Mouse (Mus musculus): Measurements from ENCODE around the gene Nupl1. TPM values are rescaled to one million over a fixed set of nuclear protein-coding genes. Genes with fewer than 3 reads are reported as not detected.

The Nupl1 gene
- polyA plus RNA-seq, 1 experiment, result not detected

GRCm38 (mm10) chr14:60250879-60251278, 352 bp downstream of the Nupl1 start:
- peaks cover 9% of the 10 kb centered on the region for H3K4me1 ChIP-seq (ENCODE audit: control insufficient read depth, insufficient read depth, low read length)
- peak overlapping the region; percentile 59 for H3K27ac ChIP-seq (ENCODE audit: insufficient read depth, low read depth, low read length)
- TF ChIP-seq POLR2A (IDR thresholded peaks at IDR 0.05; ENCODE audit: borderline replicate concordance, low read depth, low read length), result no peak
- TF ChIP-seq CTCF (IDR thresholded peaks at IDR 0.05; ENCODE audit: low read depth, low read length), result no peak
- H3K4me3 ChIP-seq (ENCODE audit: insufficient read depth, low read length), result peak overlapping the region; percentile 95

DNA sequence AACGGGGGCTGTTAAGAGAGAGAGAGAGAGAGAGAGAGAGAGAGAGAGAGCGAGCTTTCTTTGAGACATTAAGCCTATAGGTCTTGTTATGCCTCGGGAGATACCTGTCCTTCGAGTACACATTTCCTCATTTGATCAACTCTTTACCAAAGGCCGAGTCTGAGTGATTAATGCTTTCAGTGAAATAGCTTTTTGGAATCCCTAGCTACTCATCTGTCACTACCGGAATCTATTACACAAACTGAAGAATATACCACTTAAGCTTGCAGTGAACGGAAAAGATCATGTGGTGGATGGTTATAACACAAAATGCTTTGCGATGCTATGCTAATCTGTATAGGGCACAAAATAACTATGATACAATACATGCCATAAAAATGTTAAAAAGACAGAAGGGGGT, 865 bp downstream of the Nupl1 start:
- Histone ChIP-seq H3K27ac (ENCODE audit: insufficient read depth, low read depth, low read length) (no peak overlapping the region), H3K4me1 (ENCODE audit: control insufficient read depth, insufficient read depth, low read length) (peaks cover 9% of the 10 kb centered on the region), H3K4me3 (ENCODE audit: insufficient read depth, low read length) (peak overlapping the region; percentile 95)
- TF ChIP-seq POLR2A (IDR thresholded peaks at IDR 0.05; ENCODE audit: borderline replicate concordance, low read depth, low read length) (no peak), CTCF (IDR thresholded peaks at IDR 0.05; ENCODE audit: low read depth, low read length) (no peak)

- Histone ChIP-seq H3K4me1 (ENCODE audit: control insufficient read depth, insufficient read depth, low read length) (no peaks in the 10 kb centered on the region), H3K27ac (ENCODE audit: insufficient read depth, low read depth, low read length) (no peak overlapping the region), H3K4me3 (ENCODE audit: insufficient read depth, low read length) (no peak overlapping the region)
- TF ChIP-seq CTCF (IDR thresholded peaks at IDR 0.05; ENCODE audit: low read depth, low read length) (no peak), POLR2A (IDR thresholded peaks at IDR 0.05; ENCODE audit: borderline replicate concordance, low read depth, low read length) (no peak)
Observed at GRCm38 (mm10) chr14:60238551-60238950, 12.7 kb downstream of the Nupl1 start.

DNA sequence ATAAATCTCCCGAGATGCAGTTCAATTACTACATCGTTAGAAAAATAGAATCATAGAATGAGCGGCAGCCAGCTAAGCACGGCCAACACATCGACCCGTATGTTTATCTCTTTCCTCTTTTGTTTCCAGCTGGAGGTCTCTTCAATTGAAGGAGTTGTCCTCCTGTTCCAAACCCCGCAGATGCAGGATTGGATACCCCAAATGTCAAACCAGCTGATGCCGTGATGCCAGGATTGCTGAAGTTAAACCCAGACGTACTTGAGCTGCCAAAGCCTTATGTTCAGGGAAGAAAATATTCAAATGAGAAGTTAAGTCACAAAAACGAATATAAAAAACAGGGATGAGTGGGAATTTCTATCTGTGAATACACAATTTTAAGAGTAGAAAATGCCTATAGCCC, 31.3 kb downstream of the Nupl1 start:
- no peak overlapping the region for H3K27ac ChIP-seq (ENCODE audit: insufficient read depth, low read depth, low read length)
- no peaks in the 10 kb centered on the region; the same call in 1 of the 2 replicates for H3K4me1 ChIP-seq (ENCODE audit: control insufficient read depth, insufficient read depth, low read length)
- H3K4me3 ChIP-seq (ENCODE audit: insufficient read depth, low read length), result no peak overlapping the region
- no peak for TF ChIP-seq POLR2A (IDR thresholded peaks at IDR 0.05; ENCODE audit: borderline replicate concordance, low read depth, low read length)
- no peak for TF ChIP-seq CTCF (IDR thresholded peaks at IDR 0.05; ENCODE audit: low read depth, low read length)

- Histone ChIP-seq H3K4me1 (ENCODE audit: control insufficient read depth, insufficient read depth, low read length) (no peaks in the 10 kb centered on the region), H3K27ac (ENCODE audit: insufficient read depth, low read depth, low read length) (no peak overlapping the region), H3K4me3 (ENCODE audit: insufficient read depth, low read length) (no peak overlapping the region)
- TF ChIP-seq CTCF (IDR thresholded peaks at IDR 0.05; ENCODE audit: low read depth, low read length) (no peak), POLR2A (IDR thresholded peaks at IDR 0.05; ENCODE audit: borderline replicate concordance, low read depth, low read length) (no peak)
Observed at GRCm38 (mm10) chr14:60217616-60218015, 33.6 kb downstream of the Nupl1 start.

- Histone ChIP-seq H3K4me1 (ENCODE audit: control insufficient read depth, insufficient read depth, low read length) (no peaks in the 10 kb centered on the region), H3K4me3 (ENCODE audit: insufficient read depth, low read length) (no peak overlapping the region), H3K27ac (ENCODE audit: insufficient read depth, low read depth, low read length) (no peak overlapping the region)
- TF ChIP-seq POLR2A (IDR thresholded peaks at IDR 0.05; ENCODE audit: borderline replicate concordance, low read depth, low read length), result no peak
- TF ChIP-seq CTCF (IDR thresholded peaks at IDR 0.05; ENCODE audit: low read depth, low read length), result no peak
Observed at GRCm38 (mm10) chr14:60216125-60216524, 35.1 kb downstream of the Nupl1 start.

GRCm38 (mm10) chr14:60215000-60215399, 36.2 kb downstream of the Nupl1 start:
- Histone ChIP-seq H3K4me1 (ENCODE audit: control insufficient read depth, insufficient read depth, low read length) (no peaks in the 10 kb centered on the region), H3K4me3 (ENCODE audit: insufficient read depth, low read length) (no peak overlapping the region), H3K27ac (ENCODE audit: insufficient read depth, low read depth, low read length) (no peak overlapping the region)
- no peak for TF ChIP-seq POLR2A (IDR thresholded peaks at IDR 0.05; ENCODE audit: borderline replicate concordance, low read depth, low read length)

- Histone ChIP-seq H3K4me3 (ENCODE audit: insufficient read depth, low read length) (no peak overlapping the region), H3K4me1 (ENCODE audit: control insufficient read depth, insufficient read depth, low read length) (no peaks in the 10 kb centered on the region), H3K27ac (ENCODE audit: insufficient read depth, low read depth, low read length) (no peak overlapping the region)
- no peak for TF ChIP-seq POLR2A (IDR thresholded peaks at IDR 0.05; ENCODE audit: borderline replicate concordance, low read depth, low read length)
- TF ChIP-seq CTCF (IDR thresholded peaks at IDR 0.05; ENCODE audit: low read depth, low read length), result no peak
Observed at GRCm38 (mm10) chr14:60214040-60214439, 37.2 kb downstream of the Nupl1 start.

DNA sequence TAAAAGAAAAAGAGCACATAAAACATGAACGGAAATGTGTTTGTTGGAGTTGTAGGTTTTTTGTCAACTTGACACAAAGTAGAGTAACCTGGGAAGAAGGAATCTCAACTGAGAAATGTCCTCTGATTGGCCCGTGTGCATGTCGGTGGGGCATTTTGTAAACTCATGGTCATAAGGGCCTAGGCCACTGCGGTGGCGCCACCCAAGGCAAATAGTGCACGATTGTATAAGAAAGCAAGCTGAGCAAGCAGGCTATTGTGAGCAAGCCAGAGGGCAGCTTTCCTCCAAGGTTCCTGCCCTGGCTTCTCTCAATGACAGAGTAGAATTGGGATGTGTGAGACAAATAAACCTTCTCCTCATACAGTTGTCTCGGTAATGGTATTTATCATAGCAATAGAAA, 42.1 kb downstream of the Nupl1 start:
- Histone ChIP-seq H3K4me1 (ENCODE audit: control insufficient read depth, insufficient read depth, low read length) (peaks cover 20% of the 10 kb centered on the region), H3K27ac (ENCODE audit: insufficient read depth, low read depth, low read length) (no peak overlapping the region), H3K4me3 (ENCODE audit: insufficient read depth, low read length) (no peak overlapping the region)
- no peak for TF ChIP-seq POLR2A (IDR thresholded peaks at IDR 0.05; ENCODE audit: borderline replicate concordance, low read depth, low read length)
- no peak for TF ChIP-seq CTCF (IDR thresholded peaks at IDR 0.05; ENCODE audit: low read depth, low read length)

- H3K27ac ChIP-seq (ENCODE audit: insufficient read depth, low read depth, low read length), result peak overlapping the region; percentile 82
- H3K4me3 ChIP-seq (ENCODE audit: insufficient read depth, low read length), result no peak overlapping the region
- no peak for TF ChIP-seq CTCF (IDR thresholded peaks at IDR 0.05; ENCODE audit: low read depth, low read length)
- TF ChIP-seq POLR2A (IDR thresholded peaks at IDR 0.05; ENCODE audit: borderline replicate concordance, low read depth, low read length), result no peak
- H3K4me1 ChIP-seq (ENCODE audit: control insufficient read depth, insufficient read depth, low read length), result peaks cover 20% of the 10 kb centered on the region
Observed at GRCm38 (mm10) chr14:60204993-60205392, 46.2 kb downstream of the Nupl1 start.

DNA sequence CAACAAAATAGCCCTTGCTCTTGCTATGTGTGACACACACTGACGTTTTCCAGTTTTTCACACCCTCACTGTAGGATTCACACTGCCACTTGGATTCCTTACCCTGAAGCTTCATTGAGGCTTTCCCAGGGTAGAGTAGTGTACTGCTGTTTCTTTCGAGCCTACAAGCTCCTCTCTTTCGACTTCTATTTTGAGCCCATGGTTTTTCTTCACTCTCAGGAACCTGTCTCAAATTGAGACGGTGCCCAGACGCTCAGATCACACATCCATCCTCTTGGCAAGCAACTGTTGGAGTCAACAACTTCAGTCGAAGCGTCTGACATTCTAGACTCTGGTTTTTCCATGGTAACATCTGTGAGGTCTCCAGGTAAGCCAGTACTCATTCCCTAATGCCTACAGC, 54.3 kb downstream of the Nupl1 start, which contains the start of gene Atp8a2:
TSS of gene Atp8a2 (minus strand) at position 296 of the 400 bp plus-strand sequence.
- Histone ChIP-seq H3K4me3 (ENCODE audit: insufficient read depth, low read length) (no peak within 1 kb of the TSS), H3K4me1 (ENCODE audit: control insufficient read depth, insufficient read depth, low read length) (peaks cover 11% of the 10 kb centered on the region)

More for the DNA sequence above, 54.3 kb downstream of the Nupl1 start, which contains the start of gene Atp8a2:
- no peak within 1 kb of the TSS for H3K27ac ChIP-seq (ENCODE audit: insufficient read depth, low read depth, low read length)
- TF ChIP-seq CTCF (IDR thresholded peaks at IDR 0.05; ENCODE audit: low read depth, low read length) (no peak), POLR2A (IDR thresholded peaks at IDR 0.05; ENCODE audit: borderline replicate concordance, low read depth, low read length) (no peak)
